Mouse (Mus musculus) adrenal gland, adult 10 weeks (tissue): Measurements from ENCODE around the gene Tas2r118. TPM values are rescaled to one million over a fixed set of nuclear protein-coding genes. Genes with fewer than 3 reads are reported as not detected.

ENCODE experiments used
- polyA plus RNA-seq: library from polyadenylated mRNA; stranded (reverse); fragments of 350-450 nt; fragmentation: Illumina TruSeq; extraction: RNeasy Lipid Tissue Mini Kit (QIAGEN cat#74804); gene quantifications from one replicate; pipeline ENCODE4 v1.2.3, GENCODE M21; 2014; ENCODE audit warnings: low read depth, low replicate concordance

Tas2r118 gene
- not detected for polyA plus RNA-seq

DNA sequence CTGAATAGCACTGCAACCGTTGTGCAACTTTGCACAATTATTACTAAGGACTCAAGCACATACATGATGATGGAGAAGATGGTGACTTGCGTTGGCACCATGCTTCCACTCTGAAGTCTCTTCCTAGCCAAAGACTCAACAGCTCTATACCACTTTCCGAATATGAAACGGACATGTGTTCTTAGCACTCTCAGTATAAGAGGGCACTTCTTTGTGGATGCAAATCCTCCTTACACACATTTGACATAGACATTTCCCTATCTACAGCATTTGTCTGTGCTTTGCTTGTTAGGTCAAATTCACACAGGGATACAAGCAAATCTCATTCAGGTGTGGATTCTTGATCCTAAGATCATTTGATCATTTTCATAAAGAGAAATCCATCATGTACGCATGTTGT lies at the start of gene Tas2r118:
TSS of gene Tas2r118 (minus strand) at position 101 of the 400 bp plus-strand sequence.

Other genes starting within 250 kb of the Tas2r118 start
- 15.6 TPM for gene Cadps2, start 130.6 kb downstream of the Tas2r118 start, polyA plus RNA-seq
- not detected for gene Slc13a1, start 198.0 kb upstream of the Tas2r118 start, polyA plus RNA-seq